Mouse (Mus musculus) thymus, adult 2 months (tissue): Measurements from ENCODE around the gene Tsnax. TPM values are rescaled to one million over a fixed set of nuclear protein-coding genes. Genes with fewer than 3 reads are reported as not detected.

Experiments
- DNase-seq: peaks from one replicate; pipeline ENCODE4 v3.0.0; 2021
- H3K27ac ChIP-seq: fragments of 200-500 bp; 2 replicates; pipeline ENCODE4 v1.5.1; 2012; ENCODE audit warnings: low read length, control low read depth; ENCODE audit not compliant: control insufficient read depth, insufficient read depth
- H3K27me3 ChIP-seq: fragments of 200-500 bp; 2 replicates; pipeline ENCODE4 v1.6.1; 2012; ENCODE audit warnings: mild to moderate bottlenecking, low read length, moderate library complexity, mixed read lengths; ENCODE audit not compliant: control insufficient read depth, insufficient read depth
- H3K36me3 ChIP-seq: fragments of 200-500 bp; 2 replicates; pipeline ENCODE4 v1.6.1; 2012; ENCODE audit warnings: mild to moderate bottlenecking, low read length, moderate library complexity; ENCODE audit not compliant: control insufficient read depth, insufficient read depth
- H3K4me1 ChIP-seq: fragments of 200-500 bp; replicated peaks from 2 replicates; pipeline ENCODE4 v1.6.1; 2012; ENCODE audit warnings: low read length; ENCODE audit not compliant: control insufficient read depth, insufficient read depth
- H3K4me3 ChIP-seq: fragments of 200-500 bp; 2 replicates; pipeline ENCODE4 v1.5.1; 2012; ENCODE audit warnings: mild to moderate bottlenecking, low read length, control low read depth, moderate library complexity; ENCODE audit not compliant: control insufficient read depth, insufficient read depth
- CTCF ChIP-seq: fragments of 200-500 bp; IDR thresholded peaks from 2 replicates; pipeline ENCODE4 v1.5.1; 2012; ENCODE audit warnings: mild to moderate bottlenecking, control low read depth, low read length, moderate library complexity, borderline replicate concordance; ENCODE audit not compliant: control insufficient read depth, poor library complexity, insufficient read depth; ENCODE audit errors: extremely low read depth
- POLR2A ChIP-seq: fragments of 200-500 bp; IDR thresholded peaks from 2 replicates; pipeline ENCODE4 v1.6.1; 2012; ENCODE audit warnings: mild to moderate bottlenecking, low read length, control low read depth, moderate library complexity; ENCODE audit not compliant: control insufficient read depth, poor library complexity, insufficient read depth; ENCODE audit errors: extremely low read depth
- WGBS: fragments of 180-500 bp; shearing (Covaris S2); methylation state at CpG from one replicate; pipeline ENCODE4 v1.1.7; 2018; 5-methylcytosine and 5-hydroxymethylcytosine counted together
- polyA plus RNA-seq: library from polyadenylated mRNA; depleted of rRNA; stranded (reverse); fragments of >200 nt; gene quantifications from 2 replicates; pipeline ENCODE4 v1.2.3, GENCODE M21; 2012; rRNA removed

Gene Tsnax
- polyA plus RNA-seq = 54.9 and 60.1 TPM in 2 replicates

- peak within 1 kb of the TSS; percentile 64 for H3K27ac ChIP-seq
Observed at GRCm38 (mm10) chr8:125012695-125013627, at the start of gene Tsnax. Gene Tsnax (plus strand): TSS chr8:125012997.

GRCm38 (mm10) chr8:124963246-124963645 lies 49.6 kb upstream of the Tsnax start:
- Histone ChIP-seq H3K27ac (no peak overlapping the region), H3K36me3 (no peaks in the 10 kb centered on the region), H3K27me3 (no peaks in the 10 kb centered on the region), H3K4me3 (no peak overlapping the region), H3K4me1 (peaks cover 30% of the 10 kb centered on the region)
- no peak for DNase-seq
- 96% methylated on average over 5 of the region's 5 CpGs for WGBS
- no peak for TF ChIP-seq POLR2A
- TF ChIP-seq CTCF = no peak

More at GRCm38 (mm10) chr8:125012695-125013627, at the start of gene Tsnax:
- peak; percentile 88 for DNase-seq
- WGBS = 4% methylated on average over 84 of the region's 84 CpGs
- Histone ChIP-seq H3K4me1 (peaks cover 8% of the 10 kb centered on the region), H3K4me3 (peak within 1 kb of the TSS; percentile 95), H3K27me3 (no peaks in the 10 kb centered on the region), H3K36me3 (peaks cover 13% of the 10 kb centered on the region)
- 0 out of 2 replicates have a peak, but pooled peaks have one; percentile 37 for TF ChIP-seq CTCF
- peak; percentile 53 for TF ChIP-seq POLR2A

- WGBS = 97% methylated on average over 8 of the region's 8 CpGs
- DNase-seq = no peak
- Histone ChIP-seq H3K27me3 (no peaks in the 10 kb centered on the region), H3K4me3 (no peak overlapping the region), H3K4me1 (peaks cover 28% of the 10 kb centered on the region), H3K27ac (no peak overlapping the region), H3K36me3 (no peaks in the 10 kb centered on the region)
- no peak for TF ChIP-seq POLR2A
- no peak for TF ChIP-seq CTCF
Observed at GRCm38 (mm10) chr8:124964966-124965365, 47.8 kb upstream of the Tsnax start.

GRCm38 (mm10) chr8:124970312-124970933 lies 42.4 kb upstream of the Tsnax start:
- 22% methylated on average over 6 of the region's 6 CpGs for WGBS
- TF ChIP-seq POLR2A = no peak
- TF ChIP-seq CTCF = no peak
- no peak for DNase-seq

GRCm38 (mm10) chr8:124973221-124973620 lies 39.6 kb upstream of the Tsnax start:
- Histone ChIP-seq H3K4me3 (no peak overlapping the region), H3K4me1 (peaks cover 42% of the 10 kb centered on the region), H3K36me3 (no peaks in the 10 kb centered on the region), H3K27ac (no peak overlapping the region), H3K27me3 (no peaks in the 10 kb centered on the region)
- 93% methylated on average over 8 of the region's 8 CpGs for WGBS
- DNase-seq = no peak
- TF ChIP-seq POLR2A (no peak), CTCF (no peak)

More at GRCm38 (mm10) chr8:124970312-124970933, 42.4 kb upstream of the Tsnax start:
- Histone ChIP-seq H3K4me1 (peaks cover 33% of the 10 kb centered on the region), H3K27ac (peak overlapping the region; percentile 85), H3K4me3 (no peak overlapping the region), H3K27me3 (no peaks in the 10 kb centered on the region), H3K36me3 (no peaks in the 10 kb centered on the region)

- Histone ChIP-seq H3K27me3 (no peaks in the 10 kb centered on the region), H3K27ac (no peak overlapping the region), H3K4me3 (no peak overlapping the region), H3K36me3 (no peaks in the 10 kb centered on the region), H3K4me1 (peaks cover 41% of the 10 kb centered on the region)
- 85% methylated on average over 4 of the region's 4 CpGs for WGBS
- no peak for TF ChIP-seq POLR2A
- no peak for TF ChIP-seq CTCF
- DNase-seq = no peak
Observed at GRCm38 (mm10) chr8:124974254-124974653, 38.5 kb upstream of the Tsnax start.
